Mouse (Mus musculus) ES-E14 (cell line): ENCODE results near the gene Hspbap1.

ENCODE experiments used
- ZC3H11A ChIP-seq: IDR thresholded peaks from 2 replicates; pipeline ENCODE4 v1.6.1; 2012; ENCODE audit warnings: low read depth, mild to moderate bottlenecking, inconsistent platforms, low read length, borderline replicate concordance
- ZNF384 ChIP-seq: IDR thresholded peaks from 2 replicates; pipeline ENCODE4 v1.6.1; 2012; ENCODE audit warnings: low read depth, low read length, inconsistent platforms

- no peak for TF ChIP-seq ZNF384
- no peak for TF ChIP-seq ZC3H11A
Measured at GRCm38 (mm10) chr16:35832926-35833325, 62.8 kb downstream of the Hspbap1 start.
